Mouse (Mus musculus) E14TG2a.4 (cell line): ENCODE data around the gene Jak2.

ENCODE experiments used
- H3K27me3 ChIP-seq: 2 replicates; pipeline ENCODE4 v1.6.1; 2014; ENCODE audit warnings: low read length, control low read depth; ENCODE audit not compliant: insufficient read depth
- H3K36me3 ChIP-seq: 2 replicates; pipeline ENCODE4 v1.6.1; 2014; ENCODE audit warnings: low read length, control low read depth; ENCODE audit not compliant: insufficient read depth
- H3K4me1 ChIP-seq: replicated peaks from 2 replicates; pipeline ENCODE4 v1.6.1; 2014; ENCODE audit warnings: low read depth, low read length, control low read depth
- H3K4me3 ChIP-seq: replicated peaks from 2 replicates; pipeline ENCODE4 v1.5.1; 2014; ENCODE audit warnings: mild to moderate bottlenecking, low read length
- H3K9me3 ChIP-seq: 2 replicates; pipeline ENCODE4 v1.6.1; 2014; ENCODE audit warnings: low read length, control low read depth
- CTCF ChIP-seq: conservative IDR thresholded peaks from 2 replicates; pipeline ENCODE4 v1.5.1; 2014; ENCODE audit warnings: low read length
- NANOG ChIP-seq: IDR thresholded peaks from 2 replicates; pipeline ENCODE4 v1.6.1; 2014; ENCODE audit warnings: borderline replicate concordance, low read length, mixed read lengths
- POU5F1 ChIP-seq: IDR thresholded peaks from 2 replicates; pipeline ENCODE4 v1.6.1; 2014; ENCODE audit warnings: low read length, borderline replicate concordance

The Jak2 gene

GRCm38 (mm10) chr19:29276414-29276813 is 24.8 kb downstream of the Jak2 start:
- TF ChIP-seq POU5F1 (no peak), NANOG (no peak), CTCF (no peak)
- Histone ChIP-seq H3K9me3 (no peaks in the 10 kb centered on the region), H3K27me3 (no peaks in the 10 kb centered on the region), H3K36me3 (no peaks in the 10 kb centered on the region), H3K4me3 (no peak overlapping the region), H3K4me1 (peaks cover 8% of the 10 kb centered on the region)

- no peaks in the 10 kb centered on the region for H3K36me3 ChIP-seq
- TF ChIP-seq NANOG (no peak), CTCF (no peak), POU5F1 (no peak)
- H3K9me3 ChIP-seq: no peaks in the 10 kb centered on the region
These were observed 27.4 kb downstream of the Jak2 start for GRCm38 (mm10) chr19:29278944-29279587.

GRCm38 (mm10) chr19:29285451-29285869 is 33.8 kb downstream of the Jak2 start:
- Histone ChIP-seq H3K4me1 (peaks cover 34% of the 10 kb centered on the region), H3K9me3 (no peaks in the 10 kb centered on the region), H3K27me3 (no peaks in the 10 kb centered on the region), H3K36me3 (no peaks in the 10 kb centered on the region), H3K4me3 (peak overlapping the region; percentile 53)
- TF ChIP-seq POU5F1: peak; percentile 50; the same call in 1 of the 2 replicates
- no peak for TF ChIP-seq NANOG
- TF ChIP-seq CTCF: no peak

More at GRCm38 (mm10) chr19:29278944-29279587, 27.4 kb downstream of the Jak2 start:
- Histone ChIP-seq H3K4me3 (no peak overlapping the region), H3K27me3 (no peaks in the 10 kb centered on the region), H3K4me1 (peaks cover 5% of the 10 kb centered on the region; the same call in 1 of the 2 replicates)

- H3K4me1 ChIP-seq: peaks cover 49% of the 10 kb centered on the region
- H3K27me3 ChIP-seq: no peaks in the 10 kb centered on the region
- TF ChIP-seq NANOG: no peak
- TF ChIP-seq CTCF: no peak
- no peak for TF ChIP-seq POU5F1
- no peaks in the 10 kb centered on the region for H3K9me3 ChIP-seq
- H3K36me3 ChIP-seq: no peaks in the 10 kb centered on the region
- H3K4me3 ChIP-seq: no peak overlapping the region
These were observed 36.2 kb downstream of the Jak2 start for GRCm38 (mm10) chr19:29287863-29288262.

GRCm38 (mm10) chr19:29291532-29291931 is 39.9 kb downstream of the Jak2 start:
- H3K4me1 ChIP-seq: peaks cover 24% of the 10 kb centered on the region
- no peaks in the 10 kb centered on the region for H3K27me3 ChIP-seq
- TF ChIP-seq CTCF (no peak), NANOG (no peak), POU5F1 (no peak)
- no peaks in the 10 kb centered on the region for H3K9me3 ChIP-seq
- H3K36me3 ChIP-seq: no peaks in the 10 kb centered on the region
- no peak overlapping the region for H3K4me3 ChIP-seq

- TF ChIP-seq CTCF (no peak), NANOG (no peak), POU5F1 (no peak)
- H3K4me3 ChIP-seq: no peak overlapping the region
- no peaks in the 10 kb centered on the region for H3K9me3 ChIP-seq
- H3K27me3 ChIP-seq: no peaks in the 10 kb centered on the region
- H3K4me1 ChIP-seq: peaks cover 19% of the 10 kb centered on the region
- H3K36me3 ChIP-seq: no peaks in the 10 kb centered on the region
These were observed 40.9 kb downstream of the Jak2 start for GRCm38 (mm10) chr19:29292546-29292945.

GRCm38 (mm10) chr19:29294756-29295155 is 43.1 kb downstream of the Jak2 start:
- no peaks in the 10 kb centered on the region for H3K27me3 ChIP-seq
- H3K4me3 ChIP-seq: no peak overlapping the region
- H3K9me3 ChIP-seq: no peaks in the 10 kb centered on the region
- no peaks in the 10 kb centered on the region for H3K36me3 ChIP-seq
- TF ChIP-seq POU5F1 (no peak), NANOG (no peak), CTCF (no peak)
- H3K4me1 ChIP-seq: peaks cover 14% of the 10 kb centered on the region; the same call in 1 of the 2 replicates

- Histone ChIP-seq H3K36me3 (no peaks in the 10 kb centered on the region), H3K4me1 (peaks cover 14% of the 10 kb centered on the region; the same call in 1 of the 2 replicates), H3K4me3 (no peak overlapping the region), H3K9me3 (no peaks in the 10 kb centered on the region), H3K27me3 (no peaks in the 10 kb centered on the region)
- no peak for TF ChIP-seq CTCF
- no peak for TF ChIP-seq NANOG
- no peak for TF ChIP-seq POU5F1
These were observed 44.5 kb downstream of the Jak2 start for GRCm38 (mm10) chr19:29296166-29296565.
